Mouse (Mus musculus) adrenal gland, postnatal 4 days (tissue): Measurements from ENCODE around the gene App. TPM values are rescaled to one million over a fixed set of nuclear protein-coding genes. Genes with fewer than 3 reads are reported as not detected.

Experiments used
- DNase-seq, 2 experiments: peaks; one replicate each; pipeline ENCODE4 v3.0.0; 2021 to 2022; ENCODE audit warnings: low spot score in 2 of 2, mixed read lengths in 2 of 2
- total RNA-seq, 2 experiments: library from RNA; stranded (reverse); gene quantifications; 2 replicates each; pipeline ENCODE4 v1.2.3; 2021

App gene
- total RNA-seq, 2 experiments from 2014 or later, result 403 to 480 TPM

DNA sequence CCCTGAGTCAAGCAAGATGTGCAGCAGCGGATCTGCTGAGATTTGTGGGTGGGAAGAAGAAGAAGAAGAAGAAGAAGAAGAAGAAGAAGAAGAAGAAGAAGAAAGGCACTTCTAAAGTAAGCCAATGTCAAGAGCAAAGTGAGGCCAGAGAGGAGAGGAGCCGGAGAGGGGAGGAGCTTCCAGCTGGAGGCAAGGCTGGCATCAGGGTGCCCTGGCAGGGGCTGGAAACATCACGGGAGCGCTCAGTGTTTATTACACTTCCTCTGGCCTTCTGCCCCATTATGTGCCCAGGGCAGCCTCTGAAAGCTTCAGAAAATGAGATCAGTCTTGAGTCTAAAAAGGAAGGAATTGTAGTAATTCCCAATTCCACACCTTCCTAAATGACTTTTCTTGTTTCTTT, 145.2 kb downstream of the App start:
- DNase-seq, result no peak

- no peak for DNase-seq
Measured at GRCm38 (mm10) chr16:85024706-85025105, 148.9 kb downstream of the App start.

DNA sequence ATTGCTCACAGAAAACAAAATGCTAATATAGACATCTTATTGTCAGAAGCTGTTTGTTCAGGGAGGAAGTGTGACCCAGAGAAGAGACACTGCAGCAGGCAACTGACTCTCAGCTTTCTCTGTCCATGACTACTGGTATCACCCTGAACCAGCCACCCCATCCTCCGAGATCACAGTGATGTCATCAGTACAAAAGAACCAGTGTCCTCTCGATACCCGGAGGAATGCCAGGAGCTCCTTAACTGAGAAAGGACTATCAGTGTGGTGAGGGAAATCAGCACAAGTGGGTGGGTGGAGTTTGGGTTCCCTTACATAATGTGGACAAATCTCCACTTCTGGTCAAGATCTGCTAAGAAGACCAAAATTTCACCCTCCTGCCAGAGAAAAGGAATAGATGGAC, 150.5 kb downstream of the App start:
- no peak for DNase-seq

DNA sequence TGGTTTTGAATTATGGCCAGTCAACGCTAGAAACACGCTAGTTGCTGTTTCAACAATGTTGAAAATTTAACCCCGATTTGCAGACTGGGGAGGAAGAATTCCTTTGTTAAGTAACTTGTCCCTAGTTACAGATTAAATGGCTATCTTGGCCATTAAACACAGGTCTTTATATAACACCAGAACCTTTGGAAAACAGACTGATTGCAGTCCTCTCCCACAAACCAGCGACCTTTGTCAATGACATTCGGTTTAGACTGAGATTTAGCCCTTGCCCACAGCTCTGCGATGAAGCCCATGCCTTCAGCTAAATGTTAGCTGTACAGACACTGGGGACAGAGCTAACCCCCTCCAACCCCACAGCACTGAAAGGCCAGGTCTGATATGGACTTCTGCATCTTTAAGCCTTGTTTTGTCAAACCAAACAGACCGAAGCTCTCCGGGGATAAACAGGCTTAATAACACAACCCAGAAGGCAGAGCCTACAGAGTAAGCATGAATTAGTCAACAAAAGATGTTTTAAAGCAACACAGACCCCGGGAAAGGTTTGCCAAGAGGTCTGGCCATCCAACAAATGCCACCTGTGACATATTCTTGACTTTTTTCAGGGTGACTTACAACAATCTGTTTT, 152.8 kb downstream of the App start:
- no peak for DNase-seq

GRCm38 (mm10) chr16:85019273-85019672, 154.3 kb downstream of the App start:
- DNase-seq, result no peak

DNA sequence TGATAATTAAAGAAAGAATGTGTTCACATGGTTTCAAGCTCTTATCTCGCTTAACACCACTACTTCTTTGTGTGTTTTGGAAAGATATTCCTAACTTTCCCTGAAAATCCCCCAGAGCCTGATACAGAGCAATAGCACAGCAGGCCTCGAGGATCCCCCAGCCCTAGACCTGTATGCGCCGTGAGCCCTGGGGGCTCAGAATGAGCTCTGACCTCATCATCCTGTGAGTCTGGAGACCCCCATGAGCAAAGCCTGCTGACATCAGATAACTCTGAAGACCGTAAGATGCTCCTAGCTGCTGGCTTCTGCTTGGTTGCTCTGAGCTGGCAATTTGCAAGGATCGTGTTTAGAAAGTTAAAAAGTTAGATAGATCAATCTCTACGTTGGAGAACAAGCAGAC, 155.7 kb downstream of the App start:
- DNase-seq, result no peak

DNA sequence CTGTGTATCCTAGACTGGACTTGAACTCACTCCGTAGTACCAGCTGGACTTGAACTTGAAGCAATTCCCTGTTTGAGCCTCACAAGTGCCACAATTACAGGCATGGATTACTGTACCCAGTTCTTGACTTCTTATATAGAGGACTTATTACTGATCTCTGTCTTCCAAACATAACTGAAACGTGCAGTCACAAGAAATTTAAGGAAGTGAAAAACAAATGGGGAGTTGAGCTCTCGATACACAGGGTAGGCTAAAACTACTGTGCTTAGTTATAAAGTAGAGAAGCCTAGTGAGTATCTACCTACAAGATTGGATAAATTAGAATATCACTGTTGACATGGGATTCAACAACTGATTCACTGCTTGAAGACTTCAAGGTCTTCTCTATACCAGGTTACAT, 160.9 kb downstream of the App start:
- DNase-seq, result no peak

GRCm38 (mm10) chr16:85012172-85012571, 161.4 kb downstream of the App start:
- no peak for DNase-seq

DNA sequence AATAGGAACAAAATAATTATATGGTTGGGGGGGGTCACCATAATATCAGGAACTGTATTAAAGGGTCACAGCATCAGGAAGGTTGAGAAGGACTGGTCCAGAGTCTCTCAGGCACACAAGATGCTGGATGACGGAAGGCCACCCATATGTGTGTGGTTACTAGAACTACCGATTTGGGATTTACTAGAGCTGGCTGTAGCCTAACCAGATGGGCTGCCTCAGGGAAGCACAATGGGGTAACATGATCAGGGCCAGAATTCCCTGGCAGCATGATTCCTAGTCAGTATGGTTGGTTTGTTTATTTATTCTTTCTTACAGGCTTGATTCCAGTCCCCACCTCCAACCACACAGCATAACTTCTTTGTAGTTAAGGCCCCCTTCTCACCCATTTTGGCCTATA, 162.9 kb downstream of the App start:
- DNase-seq, result no peak

- DNase-seq, result no peak
Measured at GRCm38 (mm10) chr16:85008866-85009645, 164.5 kb downstream of the App start.

DNA sequence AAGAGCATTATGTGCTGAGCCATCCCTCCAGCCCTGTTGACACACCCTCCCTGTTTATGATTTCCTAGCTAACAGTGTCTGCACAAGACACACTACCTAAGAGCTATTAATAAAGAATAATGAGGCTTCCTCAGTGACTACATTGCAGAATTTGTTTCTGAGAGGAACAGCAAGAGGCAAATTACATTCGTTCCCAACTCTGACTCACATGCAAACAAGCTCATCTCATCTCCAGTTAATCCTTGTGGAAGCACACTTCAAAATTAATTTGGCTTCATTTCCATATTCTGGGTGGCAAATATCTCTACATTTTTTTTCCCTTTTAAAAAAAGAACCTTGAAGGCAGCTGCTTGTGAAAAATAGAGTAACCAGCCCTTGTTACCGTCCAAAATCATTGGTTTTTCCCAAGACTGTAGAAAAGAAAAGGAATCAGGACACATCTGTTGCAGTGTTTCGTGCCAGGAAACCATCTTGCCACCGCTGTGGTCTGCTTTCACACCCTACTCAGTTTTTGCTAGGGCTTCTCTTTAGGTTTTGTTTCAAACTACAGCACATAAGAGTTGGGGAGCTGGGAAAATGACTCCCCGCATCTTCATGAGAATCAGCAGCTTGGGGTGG, 171.5 kb downstream of the App start:
- DNase-seq, result no peak

DNA sequence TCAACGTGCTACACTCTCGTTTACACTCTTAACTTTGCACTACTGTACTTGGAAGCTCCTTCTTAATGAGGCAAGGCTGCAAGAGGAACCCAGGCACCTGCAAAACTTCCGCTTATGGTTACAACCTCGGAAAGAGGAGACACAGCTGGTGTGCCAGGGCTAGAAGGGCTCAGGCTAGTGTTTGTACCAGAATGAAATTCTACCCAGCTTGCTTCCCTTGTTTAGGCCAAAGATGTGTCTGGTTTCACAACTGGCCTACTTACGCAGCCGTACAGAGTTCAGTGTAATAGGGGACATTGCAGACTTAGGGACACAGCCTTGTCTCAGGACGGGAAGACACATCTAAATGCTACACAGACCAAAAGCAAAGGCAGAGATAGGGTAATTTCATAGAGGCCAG, 173.3 kb downstream of the App start:
- DNase-seq, result no peak

- DNase-seq, result no peak
Measured at GRCm38 (mm10) chr16:84997551-84997950, 176.0 kb downstream of the App start.

- DNase-seq, result no peak
Measured at GRCm38 (mm10) chr16:84995441-84995867, 178.1 kb downstream of the App start.

- DNase-seq, result no peak
Measured at GRCm38 (mm10) chr16:84992888-84993287, 180.7 kb downstream of the App start.

DNA sequence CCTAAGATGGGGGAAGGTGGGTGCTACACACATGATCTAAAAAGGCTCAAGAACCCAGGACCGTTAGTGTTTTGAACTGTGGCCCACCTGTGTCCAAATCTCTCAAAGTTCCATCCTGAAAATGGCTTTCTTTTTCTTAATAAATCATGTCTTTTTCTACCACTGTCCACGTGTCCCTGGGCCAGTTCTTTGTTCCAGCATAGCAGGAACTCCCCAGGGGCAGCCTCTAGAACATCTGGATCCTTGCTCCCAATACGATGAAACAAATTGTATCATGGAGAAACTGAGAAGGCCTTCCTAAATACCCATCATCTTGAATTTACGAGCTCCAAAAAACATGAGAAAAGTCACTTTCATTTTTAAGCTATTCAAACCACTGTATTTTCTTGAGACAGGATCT, 182.6 kb downstream of the App start:
- no peak for DNase-seq

DNA sequence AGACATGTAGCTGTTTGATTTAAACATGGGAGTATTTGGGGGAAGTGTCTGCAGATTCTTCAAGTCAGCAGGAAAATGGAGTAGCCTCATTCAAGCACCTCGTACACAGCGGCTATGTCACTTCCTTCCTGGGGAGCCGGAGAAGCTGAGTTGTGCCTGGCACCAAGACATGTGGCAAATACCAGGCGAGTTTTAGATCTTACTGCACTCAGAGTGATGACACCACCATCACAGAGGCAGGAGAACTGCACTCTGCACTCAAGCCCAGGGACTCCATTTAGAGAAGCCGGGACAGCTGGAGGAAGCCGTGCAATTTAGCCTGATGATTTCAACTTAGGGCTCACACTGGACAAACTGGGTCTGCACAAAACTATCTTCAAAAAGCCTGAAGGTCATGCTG, 183.6 kb downstream of the App start:
- DNase-seq, result no peak

DNA sequence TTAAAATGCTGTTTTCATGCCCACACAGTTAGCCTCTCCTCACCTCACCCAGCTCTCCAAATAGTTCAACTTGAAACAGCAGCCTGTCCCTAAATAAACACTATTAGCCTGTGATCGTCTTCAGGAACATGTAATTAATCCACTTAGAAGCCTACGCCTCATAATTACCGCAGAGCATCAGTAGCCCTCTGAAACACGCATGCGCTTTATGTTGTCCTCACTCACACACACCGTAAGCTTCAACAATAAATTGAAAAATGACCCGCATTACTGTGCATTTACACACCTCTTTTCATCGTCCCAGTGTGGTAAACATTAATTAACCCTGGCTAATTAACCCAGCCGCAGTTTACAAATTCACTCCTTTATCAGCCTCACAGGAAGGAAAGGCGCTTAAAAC, 184.1 kb downstream of the App start:
- DNase-seq, result no peak

DNA sequence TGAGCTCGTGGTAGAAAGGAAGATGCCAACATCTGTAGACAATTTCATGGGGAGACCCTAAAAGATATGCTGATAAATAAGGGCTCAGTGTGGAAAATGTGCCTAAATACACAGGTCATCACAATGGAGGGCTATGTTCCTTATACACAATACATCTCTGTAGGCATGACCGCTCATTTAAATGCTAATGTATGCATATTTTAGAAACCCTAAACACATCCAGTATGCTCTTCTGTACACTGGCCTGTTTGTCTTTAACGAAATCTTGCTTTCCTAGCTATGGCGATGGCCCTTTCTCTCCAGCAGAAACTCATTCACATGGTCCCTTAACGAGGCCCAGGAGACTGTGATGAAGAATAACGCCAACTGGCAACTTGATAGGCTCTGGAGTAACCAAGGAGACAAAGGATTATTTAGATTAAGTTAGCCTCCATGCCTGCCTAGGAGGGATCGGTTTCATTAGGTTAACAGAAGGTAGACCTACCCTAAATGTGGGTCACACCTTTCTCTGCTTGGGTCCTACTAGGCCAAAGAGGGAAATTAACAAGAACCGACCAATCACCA, 185.8 kb downstream of the App start:
- no peak for DNase-seq

DNA sequence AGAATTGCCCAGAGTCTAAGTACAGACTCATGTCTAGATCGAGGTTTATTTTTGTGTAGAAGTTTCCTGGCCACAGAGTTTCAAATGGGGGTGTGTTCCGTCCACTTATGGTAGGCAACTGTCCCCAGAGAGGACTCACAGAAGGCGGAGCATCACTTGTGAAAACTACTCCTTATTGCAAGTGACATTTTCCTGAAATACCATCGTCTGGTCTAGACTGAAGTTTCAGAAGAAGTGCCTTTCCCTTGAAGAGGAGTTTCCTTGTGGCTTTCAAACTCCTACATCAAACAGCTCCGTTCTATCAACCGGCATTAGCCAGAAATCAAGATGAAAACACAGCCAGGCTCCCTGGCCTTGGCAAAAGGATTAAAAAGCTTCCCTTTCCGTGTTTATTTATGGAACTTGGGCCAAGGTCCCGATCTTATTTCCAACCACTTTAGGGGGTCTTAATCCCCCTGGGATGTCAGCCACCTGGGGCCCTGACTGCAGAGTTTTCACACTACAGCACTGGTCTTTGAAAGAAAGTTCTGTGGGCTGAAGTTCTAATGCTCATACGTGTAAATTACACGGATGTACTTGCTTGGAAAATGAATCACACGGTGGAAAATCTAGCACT, 187.4 kb downstream of the App start:
- DNase-seq, result no peak

- DNase-seq, result no peak
Measured at GRCm38 (mm10) chr16:84985340-84985739, 188.2 kb downstream of the App start.

DNA sequence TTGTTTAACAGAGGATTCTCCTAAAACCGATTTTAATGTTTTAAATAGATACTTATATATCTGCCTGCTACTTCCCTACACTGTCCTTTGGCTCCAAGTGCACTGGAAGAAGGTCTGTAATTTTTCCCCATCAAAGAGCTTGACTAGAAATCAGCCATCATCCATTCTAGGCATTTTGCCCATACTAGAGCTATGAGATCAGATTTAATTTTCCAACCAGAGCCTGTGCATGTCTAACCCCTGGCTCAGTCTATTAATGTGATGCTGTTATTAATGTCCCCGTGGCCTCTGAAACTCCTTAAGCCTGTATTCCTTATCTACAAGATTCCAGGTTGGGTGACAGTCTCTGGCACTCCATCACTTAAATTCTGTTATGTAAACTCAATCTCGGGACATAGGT, 190.1 kb downstream of the App start:
- DNase-seq, result no peak
